Mouse (Mus musculus) thymus, postnatal 36 days (tissue): ENCODE results near the gene Ptprz1.
"Not testable (repeated sequence)": the region's sequence is repeated elsewhere in the genome, so short reads cannot be mapped to it uniquely, and the experiment has no call there.

Source experiments
- DNase-seq, 2 experiments: peaks; one replicate each; pipeline ENCODE4 v3.0.0; 2022; ENCODE audit warnings: mixed read lengths in 2 of 2

The Ptprz1 gene

GRCm38 (mm10) chr6:23014988-23015613, 139.8 kb downstream of the Ptprz1 start:
- no peak for DNase-seq

GRCm38 (mm10) chr6:23028251-23028650, 152.9 kb downstream of the Ptprz1 start:
- no peak for DNase-seq

GRCm38 (mm10) chr6:23048836-23049235, 173.5 kb downstream of the Ptprz1 start:
- no peak for DNase-seq

- no peak for DNase-seq
These were observed 180.4 kb downstream of the Ptprz1 start for GRCm38 (mm10) chr6:23055734-23056133.

GRCm38 (mm10) chr6:23076060-23076459, 200.8 kb downstream of the Ptprz1 start:
- DNase-seq, result no peak

GRCm38 (mm10) chr6:23078273-23078672, 203.0 kb downstream of the Ptprz1 start:
- DNase-seq, result no peak

- DNase-seq, result no peak
These were observed 204.8 kb downstream of the Ptprz1 start for GRCm38 (mm10) chr6:23079991-23080680.

GRCm38 (mm10) chr6:23084587-23085421, 209.5 kb downstream of the Ptprz1 start:
- DNase-seq, result no peak

GRCm38 (mm10) chr6:23089292-23089691, 214.0 kb downstream of the Ptprz1 start:
- DNase-seq, result not testable (repeated sequence)

- DNase-seq, result not testable (repeated sequence)
These were observed 215.2 kb downstream of the Ptprz1 start for GRCm38 (mm10) chr6:23090346-23091055.
